Mouse (Mus musculus) right cerebral cortex, postnatal 36 days (tissue): Measurements from ENCODE around the gene Ank2.
"Not testable (repeated sequence)": the region's sequence is repeated elsewhere in the genome, so short reads cannot be mapped to it uniquely, and the experiment has no call there.

ENCODE experiments used
- DNase-seq, 2 experiments: peaks; one replicate each; pipeline ENCODE4 v3.0.0; 2022; ENCODE audit warnings: low spot score in 2 of 2, mixed read lengths in 1 of 2

The Ank2 gene

DNA sequence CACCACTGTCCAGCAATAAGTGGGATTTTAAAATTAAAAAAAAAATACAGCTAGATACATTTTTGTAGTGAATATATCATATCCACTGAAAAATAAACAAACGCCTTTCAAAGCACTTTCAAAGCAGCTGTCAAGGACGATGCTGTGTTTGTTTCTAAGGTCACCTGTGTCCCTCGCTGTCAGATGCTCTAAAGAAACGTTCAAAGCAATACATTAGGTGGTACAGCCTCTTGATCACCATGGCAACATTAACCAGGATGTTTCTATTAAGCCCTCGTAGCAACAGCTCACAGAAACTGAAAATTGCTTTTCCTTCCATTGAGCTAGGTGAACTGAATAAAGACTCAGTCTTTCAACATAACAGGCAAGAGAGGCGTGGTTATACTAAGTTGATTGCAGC lies 17.5 kb downstream of the Ank2 start:
- DNase-seq, result no peak

DNA sequence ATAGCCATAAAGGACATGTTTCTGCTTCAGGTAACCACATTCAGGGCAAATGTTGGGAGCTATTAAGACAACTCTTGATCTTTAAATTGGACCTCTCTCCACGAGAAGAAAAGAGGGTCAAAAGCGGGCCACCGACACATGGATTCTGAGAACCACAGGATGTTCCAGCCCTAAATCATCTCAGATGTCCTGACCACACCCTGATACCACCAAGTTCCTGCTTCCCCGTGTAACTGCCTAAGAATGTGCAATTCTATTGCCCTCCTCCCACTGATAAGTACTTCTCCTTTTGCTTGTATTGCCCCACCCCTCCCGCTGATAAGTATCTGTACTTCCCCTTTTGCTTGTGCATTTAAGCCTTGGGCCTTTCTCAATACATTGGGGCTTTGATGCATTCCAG lies 18.8 kb downstream of the Ank2 start:
- not testable (repeated sequence) for DNase-seq

DNA sequence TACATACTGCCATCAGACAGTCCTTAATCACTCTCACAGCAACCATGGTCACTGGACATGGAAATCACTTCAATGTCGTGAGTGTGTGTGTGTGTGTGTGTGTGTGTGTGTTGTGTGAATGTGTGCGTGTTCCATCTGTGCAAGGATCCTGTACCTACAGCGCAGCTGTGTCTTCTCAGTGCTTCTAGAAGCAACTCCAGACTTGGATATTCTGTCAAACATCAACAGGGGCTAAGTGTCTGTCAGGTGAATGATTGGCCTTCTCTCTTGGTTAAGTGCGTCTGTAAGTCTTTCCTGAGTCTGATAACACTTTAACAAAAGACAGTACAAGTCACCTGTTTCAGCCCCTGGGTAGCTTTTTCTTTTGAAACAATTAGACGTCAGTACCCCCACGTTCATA lies 25.0 kb downstream of the Ank2 start:
- no peak for DNase-seq

DNA sequence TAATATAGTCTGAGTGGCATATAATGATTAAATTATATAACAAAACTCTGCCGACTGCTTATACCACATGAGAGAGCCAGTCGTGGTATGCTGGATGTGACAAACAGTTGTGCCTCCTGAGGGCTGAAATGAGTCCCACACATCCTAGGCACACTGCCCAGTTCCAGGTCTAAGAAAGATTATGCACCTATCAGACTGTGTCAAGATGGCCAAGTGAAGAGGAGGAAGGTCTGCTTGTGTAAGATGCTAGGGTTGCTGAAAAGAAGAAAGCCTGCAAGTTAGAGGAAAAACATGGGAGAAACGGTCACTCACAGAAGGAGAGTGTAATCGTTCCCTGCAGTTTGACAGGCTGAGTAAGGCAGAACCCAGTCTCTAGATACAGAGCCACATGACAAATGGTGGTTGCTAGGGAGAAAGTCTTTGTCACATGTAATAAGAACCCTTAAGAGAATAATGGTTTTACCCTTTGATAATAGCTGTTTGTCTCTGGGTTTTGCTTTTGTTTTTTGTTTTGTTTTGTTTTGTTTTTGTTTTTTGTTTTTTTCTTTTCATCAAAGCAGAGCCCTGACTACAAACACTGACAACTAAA lies 29.9 kb downstream of the Ank2 start:
- DNase-seq, result no peak

DNA sequence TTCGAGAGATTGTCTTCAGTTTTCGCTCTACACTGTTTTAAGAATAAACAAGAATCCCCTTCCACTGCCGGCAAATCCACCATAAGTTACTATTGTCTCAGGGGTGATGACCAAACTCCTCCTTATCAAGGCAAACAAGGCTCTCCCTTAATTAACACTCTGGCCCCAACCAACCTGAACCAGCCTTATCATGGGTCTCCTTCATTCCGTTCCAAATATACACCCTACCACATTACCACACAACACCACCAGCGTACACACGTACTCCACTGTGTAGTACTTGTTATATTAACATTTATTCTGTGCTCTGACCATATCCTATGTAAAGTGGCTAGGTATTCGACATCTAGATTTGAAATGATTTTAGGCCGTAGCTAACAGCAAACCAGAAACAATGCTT lies 30.6 kb downstream of the Ank2 start:
- no peak for DNase-seq

GRCm38 (mm10) chr3:127463816-127464480 lies 35.2 kb downstream of the Ank2 start:
- DNase-seq, result no peak

GRCm38 (mm10) chr3:127463165-127463564 lies 36.0 kb downstream of the Ank2 start:
- no peak for DNase-seq

GRCm38 (mm10) chr3:127462413-127462812 lies 36.7 kb downstream of the Ank2 start:
- no peak for DNase-seq

DNA sequence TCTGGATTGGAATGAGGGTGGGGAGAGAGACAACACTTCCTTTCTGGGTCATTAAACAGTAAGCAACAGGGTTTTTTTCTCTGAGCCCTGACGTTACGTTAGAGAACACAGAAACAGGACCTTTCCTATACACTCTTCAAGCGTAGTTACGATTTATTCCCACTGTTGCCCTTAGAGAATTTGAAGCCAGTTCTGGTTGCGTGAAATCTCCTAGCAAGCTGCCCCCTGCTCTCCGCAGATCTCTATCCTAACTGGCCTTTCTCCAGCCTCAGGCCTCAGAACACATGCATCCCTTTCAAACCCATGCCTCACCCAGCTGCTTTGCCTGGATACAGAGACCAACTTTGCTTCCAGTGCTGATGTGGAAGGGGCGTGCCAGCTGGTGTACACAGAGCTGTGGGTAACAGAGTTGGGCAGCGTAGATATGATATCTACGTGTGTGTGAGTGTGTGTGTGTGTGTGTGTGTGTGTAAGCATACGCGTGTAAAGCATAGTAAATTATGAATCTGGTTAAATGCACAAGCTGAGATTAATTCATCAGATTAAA lies 38.2 kb downstream of the Ank2 start:
- no peak for DNase-seq

- no peak for DNase-seq
Measured at GRCm38 (mm10) chr3:127459858-127460257, 39.3 kb downstream of the Ank2 start.

DNA sequence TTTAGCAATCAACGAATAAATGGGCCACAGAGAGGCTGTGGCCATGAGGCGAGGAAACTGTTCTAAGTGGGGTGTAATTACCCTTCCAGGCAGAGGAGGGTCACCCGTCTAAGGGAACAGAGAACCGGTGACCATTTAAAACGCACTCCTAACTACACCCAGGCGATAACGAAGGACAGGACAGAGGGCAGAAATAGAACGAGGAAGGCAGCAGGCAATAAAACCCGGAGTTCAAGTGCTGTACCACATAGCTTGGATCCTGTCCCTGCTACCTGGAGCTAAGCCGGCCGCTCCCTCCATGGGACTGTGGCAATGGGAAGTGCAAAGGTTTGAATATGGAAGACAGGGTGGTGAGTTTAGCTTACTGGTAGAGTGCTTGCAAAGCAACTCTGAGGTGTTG lies 40.2 kb downstream of the Ank2 start:
- no peak for DNase-seq

DNA sequence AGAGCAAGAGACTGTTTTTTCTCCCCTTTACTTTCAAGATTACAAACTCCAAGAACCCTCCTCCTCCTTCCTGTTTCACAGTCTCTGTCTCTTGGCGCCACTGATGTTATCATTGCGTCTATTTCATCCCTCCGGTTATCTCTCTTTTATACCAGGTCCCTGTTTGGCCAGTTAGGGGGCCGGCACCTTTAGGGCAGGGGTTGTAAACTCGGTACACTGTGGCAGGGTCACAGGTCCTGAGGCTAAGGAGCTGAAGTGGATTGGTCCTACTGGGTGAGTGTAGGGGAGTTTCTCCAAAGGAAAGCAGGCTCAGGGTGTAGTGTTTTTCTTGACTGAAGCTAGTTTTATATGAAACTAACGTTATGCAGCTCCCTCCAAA lies 40.7 kb downstream of the Ank2 start:
- no peak for DNase-seq

DNA sequence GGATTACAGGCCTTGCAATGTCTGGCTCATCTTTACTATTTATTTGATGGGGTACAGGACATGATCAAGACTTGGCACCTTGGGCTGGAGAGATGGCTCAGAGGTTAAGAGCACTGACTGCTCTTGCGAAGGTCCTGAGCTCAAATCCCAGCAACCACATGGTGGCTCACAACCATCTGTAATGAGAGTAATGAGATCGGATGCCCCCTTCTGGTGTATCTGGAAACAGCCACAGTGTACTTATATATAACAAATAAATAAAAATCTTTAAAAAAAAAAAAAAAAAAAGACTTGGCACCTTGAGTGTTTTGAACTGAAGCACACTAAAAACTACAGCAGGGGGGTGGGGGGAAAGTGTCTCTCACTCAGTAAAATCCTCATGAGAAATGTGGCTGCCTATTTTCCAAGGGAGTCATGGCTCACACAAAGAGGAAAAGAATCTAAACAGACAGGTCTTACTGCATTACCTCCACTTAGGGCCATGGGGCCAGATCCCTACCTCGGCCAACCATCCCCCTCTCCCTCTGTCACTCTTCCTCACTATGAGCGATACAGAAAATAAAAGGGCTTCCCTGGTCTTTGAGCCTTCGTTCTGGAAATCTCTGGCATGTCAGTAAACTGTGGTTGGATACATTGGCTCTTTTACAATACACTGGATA lies 41.3 kb downstream of the Ank2 start:
- no peak for DNase-seq

DNA sequence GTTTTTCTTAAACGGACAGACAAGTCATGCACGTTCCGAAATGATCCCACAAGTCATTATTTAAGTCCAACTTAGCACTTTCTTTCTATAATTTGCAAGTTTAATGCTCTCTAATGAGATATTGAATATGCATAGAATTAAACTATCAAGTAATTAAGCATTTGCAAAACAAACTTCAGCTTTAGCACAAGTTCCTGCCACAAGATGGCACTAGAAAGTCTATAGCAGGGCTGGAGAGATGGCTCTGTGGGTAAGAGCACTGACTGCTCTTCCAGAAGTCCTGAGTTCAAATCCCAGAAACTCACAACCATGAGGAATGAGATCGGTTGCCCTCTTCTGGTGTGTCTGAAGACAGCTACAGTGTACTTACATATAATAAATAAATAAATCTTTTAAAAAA lies 45.4 kb downstream of the Ank2 start:
- DNase-seq, result no peak

DNA sequence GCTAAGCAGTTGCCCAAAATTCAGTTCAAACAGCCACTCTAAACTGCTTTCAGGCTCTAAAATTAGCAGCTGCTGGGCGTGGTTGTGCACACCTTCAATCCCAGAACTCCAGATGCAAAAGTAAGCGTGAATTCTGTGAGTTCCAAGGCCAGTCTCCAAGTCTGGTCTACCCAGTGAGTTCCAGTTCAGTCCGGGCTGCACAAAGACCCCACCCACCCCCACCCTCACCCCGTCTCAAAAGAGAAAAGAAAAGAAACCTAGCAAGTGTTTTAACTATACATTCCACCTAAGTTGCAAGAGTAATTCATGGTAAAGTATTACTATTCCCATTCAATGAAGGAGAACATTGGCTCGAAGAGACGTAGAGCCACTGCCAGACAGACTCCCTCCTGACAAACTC lies 45.9 kb downstream of the Ank2 start:
- no peak for DNase-seq

- DNase-seq, result no peak
Measured at GRCm38 (mm10) chr3:127452233-127452632, 46.9 kb downstream of the Ank2 start.

- no peak for DNase-seq
Measured at GRCm38 (mm10) chr3:127451741-127452140, 47.4 kb downstream of the Ank2 start.

DNA sequence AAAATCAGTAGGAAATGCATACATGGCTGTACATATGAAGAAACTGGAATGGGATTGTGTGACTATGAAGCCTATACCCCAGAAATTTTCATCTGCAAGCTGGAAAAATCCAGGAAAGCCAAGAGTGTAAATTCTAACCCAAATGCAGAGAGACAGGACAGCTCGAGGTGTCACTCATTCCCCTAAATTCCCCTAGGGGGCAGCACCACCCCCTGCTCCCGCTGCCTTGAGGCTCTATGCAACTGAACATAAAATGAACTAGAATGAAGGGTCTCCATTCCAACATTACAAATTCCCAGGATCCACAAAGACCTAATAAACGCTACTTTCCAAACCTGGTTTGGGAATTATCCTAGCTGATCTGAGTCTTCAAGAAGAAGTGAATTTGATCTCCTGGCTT lies 48.1 kb downstream of the Ank2 start:
- DNase-seq, result no peak

DNA sequence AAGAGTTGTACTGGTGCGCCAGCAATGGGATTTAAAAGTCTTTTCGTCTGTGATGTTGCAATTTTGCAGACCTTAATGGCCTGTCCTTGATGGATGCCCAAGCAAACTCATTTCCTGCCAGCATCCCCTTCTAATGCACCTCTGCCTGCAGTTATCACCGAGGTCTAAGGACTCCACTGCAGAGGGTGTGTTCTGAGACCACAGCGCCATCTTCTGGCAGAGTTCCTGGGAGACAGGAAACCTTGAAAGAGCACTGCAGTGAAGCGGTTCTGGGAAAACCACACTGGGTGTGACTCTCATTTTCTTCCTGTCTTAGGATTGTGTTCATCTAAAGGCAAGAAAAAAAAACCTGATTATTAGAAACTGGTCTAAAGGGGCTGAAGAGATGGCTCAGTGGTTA lies 53.0 kb downstream of the Ank2 start:
- DNase-seq, result peak; percentile 32 to 34

- DNase-seq, result no peak
Measured at GRCm38 (mm10) chr3:127433291-127433690, 65.9 kb downstream of the Ank2 start.

GRCm38 (mm10) chr3:127429866-127430265 lies 69.3 kb downstream of the Ank2 start:
- DNase-seq, result no peak

DNA sequence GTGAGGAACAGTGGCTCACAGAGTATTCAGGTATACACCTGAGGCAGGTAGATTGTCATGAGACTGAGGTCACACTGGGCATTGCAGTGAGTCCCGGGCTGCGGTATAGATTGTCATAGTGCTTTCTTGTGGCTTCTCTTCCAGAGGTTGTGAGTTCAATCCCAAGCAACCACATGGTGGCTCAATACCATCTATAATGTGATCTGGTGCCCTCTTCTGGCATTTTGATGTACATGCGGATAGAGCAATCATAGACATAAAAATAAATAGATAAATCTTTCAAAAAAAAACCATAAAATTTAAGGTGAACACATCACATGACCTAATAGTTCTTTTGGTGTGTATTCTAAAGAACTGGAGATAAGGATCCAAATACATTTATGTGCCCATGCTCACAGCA lies 70.6 kb downstream of the Ank2 start:
- no peak for DNase-seq

GRCm38 (mm10) chr3:127416950-127417349 lies 82.2 kb downstream of the Ank2 start:
- no peak for DNase-seq
